Mouse (Mus musculus): ENCODE data around the gene Slc45a3. TPM values are rescaled to one million over a fixed set of nuclear protein-coding genes. Genes with fewer than 3 reads are reported as not detected.

Slc45a3 gene
- polyA plus RNA-seq, 1 experiment from 2014 or later = 8.4 TPM

- no peak overlapping the region for H3K9ac ChIP-seq (ENCODE audit: low read length)
- H3K9me3 ChIP-seq (ENCODE audit: control insufficient read depth, low read length) = no peaks in the 10 kb centered on the region
- DNase-seq (ENCODE audit: low spot score) = no peak
- 100% methylated on average over 1 of the region's 1 CpGs for WGBS
- H3K36me3 ChIP-seq (ENCODE audit: control insufficient read depth, insufficient read depth, low read length) = no peaks in the 10 kb centered on the region; the same call in 1 of the 2 replicates
- H3K27me3 ChIP-seq (ENCODE audit: control insufficient read depth, insufficient read depth, low read length) = no peaks in the 10 kb centered on the region
- H3K4me1 ChIP-seq (replicated peaks; ENCODE audit: control insufficient read depth, insufficient read depth, low read length) = no peaks in the 10 kb centered on the region
- ATAC-seq (replicated peaks; ENCODE audit: low FRiP score) = no peak
- no peak overlapping the region for H3K27ac ChIP-seq (ENCODE audit: low read depth, low read length)
- H3K4me3 ChIP-seq (ENCODE audit: low read depth, low read length) = no peak overlapping the region
- no peak overlapping the region for H3K4me2 ChIP-seq (ENCODE audit: low read depth, low read length, severe bottlenecking)
Measured at GRCm38 (mm10) chr1:131941501-131941900, 21.3 kb upstream of the Slc45a3 start.

GRCm38 (mm10) chr1:131942621-131943590, 19.9 kb upstream of the Slc45a3 start:
- no peak overlapping the region for H3K27ac ChIP-seq (ENCODE audit: low read depth, low read length)
- no peaks in the 10 kb centered on the region for H3K27me3 ChIP-seq (ENCODE audit: control insufficient read depth, insufficient read depth, low read length)
- H3K4me2 ChIP-seq (ENCODE audit: low read depth, low read length, severe bottlenecking) = no peak overlapping the region
- no peak for DNase-seq (ENCODE audit: low spot score)
- WGBS = 81% methylated on average over 16 of the region's 16 CpGs
- H3K9ac ChIP-seq (ENCODE audit: low read length) = no peak overlapping the region
- no peaks in the 10 kb centered on the region for H3K9me3 ChIP-seq (ENCODE audit: control insufficient read depth, low read length)
- H3K4me1 ChIP-seq (replicated peaks; ENCODE audit: control insufficient read depth, insufficient read depth, low read length) = no peaks in the 10 kb centered on the region
- H3K36me3 ChIP-seq (ENCODE audit: control insufficient read depth, insufficient read depth, low read length) = no peaks in the 10 kb centered on the region; the same call in 1 of the 2 replicates
- no peak for ATAC-seq (replicated peaks; ENCODE audit: low FRiP score)
- no peak overlapping the region for H3K4me3 ChIP-seq (ENCODE audit: low read depth, low read length)

GRCm38 (mm10) chr1:131945674-131946440, 16.9 kb upstream of the Slc45a3 start:
- no peaks in the 10 kb centered on the region for H3K27me3 ChIP-seq (ENCODE audit: control insufficient read depth, insufficient read depth, low read length)
- no peaks in the 10 kb centered on the region for H3K36me3 ChIP-seq (ENCODE audit: control insufficient read depth, insufficient read depth, low read length)
- no peak overlapping the region for H3K9ac ChIP-seq (ENCODE audit: low read length)
- H3K9me3 ChIP-seq (ENCODE audit: control insufficient read depth, low read length) = no peaks in the 10 kb centered on the region
- no peak for DNase-seq (ENCODE audit: low spot score)
- ATAC-seq (replicated peaks; ENCODE audit: low FRiP score) = no peak
- no peak overlapping the region for H3K27ac ChIP-seq (ENCODE audit: low read depth, low read length)
- no peaks in the 10 kb centered on the region for H3K4me1 ChIP-seq (replicated peaks; ENCODE audit: control insufficient read depth, insufficient read depth, low read length)
- H3K4me2 ChIP-seq (ENCODE audit: low read depth, low read length, severe bottlenecking) = no peak overlapping the region
- no peak overlapping the region for H3K4me3 ChIP-seq (ENCODE audit: low read depth, low read length)
- WGBS = 71% methylated on average over 10 of the region's 10 CpGs

- Histone ChIP-seq H3K4me3 (ENCODE audit: low read depth, low read length) (no peak overlapping the region), H3K9me3 (ENCODE audit: control insufficient read depth, low read length) (no peaks in the 10 kb centered on the region), H3K9ac (ENCODE audit: low read length) (no peak overlapping the region), H3K27me3 (ENCODE audit: control insufficient read depth, insufficient read depth, low read length) (no peaks in the 10 kb centered on the region), H3K4me2 (ENCODE audit: low read depth, low read length, severe bottlenecking) (no peak overlapping the region), H3K36me3 (ENCODE audit: control insufficient read depth, insufficient read depth, low read length) (no peaks in the 10 kb centered on the region), H3K27ac (ENCODE audit: low read depth, low read length) (no peak overlapping the region), H3K4me1 (replicated peaks; ENCODE audit: control insufficient read depth, insufficient read depth, low read length) (no peaks in the 10 kb centered on the region)
- ATAC-seq (replicated peaks; ENCODE audit: low FRiP score) (no peak), DNase-seq (ENCODE audit: low spot score) (no peak)
- 85% methylated on average over 11 of the region's 11 CpGs for WGBS
Measured at GRCm38 (mm10) chr1:131946462-131947215, 16.1 kb upstream of the Slc45a3 start.

- ATAC-seq (replicated peaks; ENCODE audit: low FRiP score) (no peak), DNase-seq (ENCODE audit: low spot score) (no peak)
- no peak overlapping the region for H3K9ac ChIP-seq (ENCODE audit: low read length)
- no peaks in the 10 kb centered on the region for H3K4me1 ChIP-seq (replicated peaks; ENCODE audit: control insufficient read depth, insufficient read depth, low read length)
- H3K9me3 ChIP-seq (ENCODE audit: control insufficient read depth, low read length) = no peaks in the 10 kb centered on the region
- 40% methylated on average over 1 of the region's 1 CpGs for WGBS
- H3K36me3 ChIP-seq (ENCODE audit: control insufficient read depth, insufficient read depth, low read length) = no peaks in the 10 kb centered on the region
- H3K4me2 ChIP-seq (ENCODE audit: low read depth, low read length, severe bottlenecking) = no peak overlapping the region
- no peaks in the 10 kb centered on the region for H3K27me3 ChIP-seq (ENCODE audit: control insufficient read depth, insufficient read depth, low read length)
- H3K27ac ChIP-seq (ENCODE audit: low read depth, low read length) = no peak overlapping the region
- no peak overlapping the region for H3K4me3 ChIP-seq (ENCODE audit: low read depth, low read length)
Measured at GRCm38 (mm10) chr1:131947997-131948525, 14.7 kb upstream of the Slc45a3 start.

GRCm38 (mm10) chr1:131954242-131954865, 8.4 kb upstream of the Slc45a3 start:
- Histone ChIP-seq H3K9ac (ENCODE audit: low read length) (no peak overlapping the region), H3K4me3 (ENCODE audit: low read depth, low read length) (no peak overlapping the region), H3K27me3 (ENCODE audit: control insufficient read depth, insufficient read depth, low read length) (no peaks in the 10 kb centered on the region), H3K4me1 (replicated peaks; ENCODE audit: control insufficient read depth, insufficient read depth, low read length) (no peaks in the 10 kb centered on the region), H3K4me2 (ENCODE audit: low read depth, low read length, severe bottlenecking) (no peak overlapping the region), H3K36me3 (ENCODE audit: control insufficient read depth, insufficient read depth, low read length) (no peaks in the 10 kb centered on the region), H3K9me3 (ENCODE audit: control insufficient read depth, low read length) (no peaks in the 10 kb centered on the region), H3K27ac (ENCODE audit: low read depth, low read length) (no peak overlapping the region)
- no peak for DNase-seq (ENCODE audit: low spot score)
- WGBS = 86% methylated on average over 12 of the region's 12 CpGs
- no peak for ATAC-seq (replicated peaks; ENCODE audit: low FRiP score)

- H3K27ac ChIP-seq (ENCODE audit: low read depth, low read length) = no peak overlapping the region
- WGBS = 63% methylated on average over 3 of the region's 3 CpGs
Measured at GRCm38 (mm10) chr1:131955131-131955757, 7.5 kb upstream of the Slc45a3 start.

More at GRCm38 (mm10) chr1:131955131-131955757, 7.5 kb upstream of the Slc45a3 start:
- H3K9ac ChIP-seq (ENCODE audit: low read length) = no peak overlapping the region
- no peak for DNase-seq (ENCODE audit: low spot score)
- no peak overlapping the region for H3K4me2 ChIP-seq (ENCODE audit: low read depth, low read length, severe bottlenecking)
- H3K4me3 ChIP-seq (ENCODE audit: low read depth, low read length) = no peak overlapping the region
- H3K9me3 ChIP-seq (ENCODE audit: control insufficient read depth, low read length) = no peaks in the 10 kb centered on the region
- no peak for ATAC-seq (replicated peaks; ENCODE audit: low FRiP score)
- no peaks in the 10 kb centered on the region for H3K4me1 ChIP-seq (replicated peaks; ENCODE audit: control insufficient read depth, insufficient read depth, low read length)
- H3K27me3 ChIP-seq (ENCODE audit: control insufficient read depth, insufficient read depth, low read length) = no peaks in the 10 kb centered on the region
- H3K36me3 ChIP-seq (ENCODE audit: control insufficient read depth, insufficient read depth, low read length) = no peaks in the 10 kb centered on the region
